Mouse (Mus musculus) heart, postnatal 4 days (tissue): ENCODE measurements at regions not wholly inside any gene's neighbourhood (a gene's known extent, or its start where the extent isn't known, plus 50 kb on each side); places are given as distances from the start of the nearest gene placed in this dataset.
"Not testable (repeated sequence)": the region's sequence is repeated elsewhere in the genome, so short reads cannot be mapped to it uniquely, and the experiment has no call there.

Source experiments
- DNase-seq: peaks from one replicate; pipeline ENCODE4 v3.0.0; 2021

GRCm38 (mm10) chr15:3171774-3172173 is 96.6 kb upstream of the Selenop start:
- DNase-seq: no peak

DNA sequence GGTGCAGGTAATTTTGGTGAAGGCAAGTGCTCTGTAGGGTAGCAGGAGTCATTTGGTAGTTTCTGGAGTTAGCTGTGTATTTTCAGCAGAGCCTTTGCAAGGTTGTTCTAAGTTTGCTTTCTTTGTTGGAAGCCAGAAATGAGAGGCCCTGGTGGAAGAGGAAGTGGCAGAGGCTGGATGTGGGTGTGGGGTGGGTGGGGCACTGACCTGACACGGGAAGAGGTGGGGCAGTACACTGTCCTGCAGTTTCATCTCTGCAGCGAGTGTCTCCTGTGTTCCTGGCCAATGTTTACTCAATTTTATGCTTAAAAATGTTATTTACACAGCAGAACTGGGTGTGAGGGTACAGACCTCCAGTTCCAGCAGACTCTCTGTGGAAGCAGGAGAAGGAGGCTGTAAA is 94.3 kb upstream of the Selenop start:
- DNase-seq: no peak

- no peak for DNase-seq
Measured at GRCm38 (mm10) chr15:3174848-3175247, 93.5 kb upstream of the Selenop start.

GRCm38 (mm10) chr15:3201912-3202653 is 66.3 kb upstream of the Selenop start:
- DNase-seq: peak; percentile 61

- no peak for DNase-seq
Measured at GRCm38 (mm10) chr15:3205522-3205921, 62.8 kb upstream of the Selenop start.

- not testable (repeated sequence) for DNase-seq
Measured at GRCm38 (mm10) chr15:3206076-3206475, 62.3 kb upstream of the Selenop start.

GRCm38 (mm10) chr15:3213721-3214120 is 54.6 kb upstream of the Selenop start:
- DNase-seq: peak; percentile 69

GRCm38 (mm10) chr15:3215201-3215600 is 53.1 kb upstream of the Selenop start:
- DNase-seq: no peak
